Mouse (Mus musculus): ENCODE results near the gene Slc27a1. TPM values are rescaled to one million over a fixed set of nuclear protein-coding genes. Genes with fewer than 3 reads are reported as not detected.
A peak's percentile ranks its signal among the peaks of the same experiment; 100 is the strongest.

The Slc27a1 gene
- polyA plus RNA-seq, 1 experiment from 2014 or later: 16.7 TPM

DNA sequence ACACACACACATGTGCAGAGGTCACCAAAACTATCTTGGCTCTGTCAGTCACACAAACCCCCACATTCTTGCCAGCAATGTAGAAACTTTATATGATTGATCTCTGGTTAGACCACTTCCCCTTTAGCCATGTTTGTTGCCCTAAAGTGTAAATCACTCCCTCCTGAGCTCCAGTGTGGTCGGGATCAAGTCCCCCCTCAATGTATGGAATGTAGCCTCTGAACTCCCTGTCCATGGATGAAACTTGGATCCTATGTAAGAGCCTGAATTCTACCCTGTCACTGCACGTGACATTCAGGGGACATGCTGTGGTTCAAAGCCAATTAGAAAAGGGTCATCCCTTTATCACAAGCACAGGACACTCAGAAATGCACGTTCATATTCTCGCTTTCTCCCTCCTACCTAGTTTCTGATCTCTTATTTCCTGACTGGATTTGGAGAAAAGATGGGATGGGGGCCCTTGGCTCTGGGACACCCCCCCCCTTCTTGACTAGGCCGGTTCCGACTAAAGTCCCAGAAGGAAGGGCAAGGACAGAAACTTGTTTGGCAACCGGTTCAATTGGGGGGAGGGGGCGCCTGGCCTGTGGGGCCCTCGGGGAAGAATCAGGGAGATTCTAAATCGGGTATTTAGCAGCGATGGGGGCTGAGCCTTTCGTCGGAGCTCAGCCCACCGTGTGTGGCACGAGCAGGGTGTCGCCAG lies 59.9 kb downstream of the Slc27a1 start:
- peak overlapping the region; percentile 96 for H3K4me2 ChIP-seq (ENCODE audit: low read depth, severe bottlenecking)

DNA sequence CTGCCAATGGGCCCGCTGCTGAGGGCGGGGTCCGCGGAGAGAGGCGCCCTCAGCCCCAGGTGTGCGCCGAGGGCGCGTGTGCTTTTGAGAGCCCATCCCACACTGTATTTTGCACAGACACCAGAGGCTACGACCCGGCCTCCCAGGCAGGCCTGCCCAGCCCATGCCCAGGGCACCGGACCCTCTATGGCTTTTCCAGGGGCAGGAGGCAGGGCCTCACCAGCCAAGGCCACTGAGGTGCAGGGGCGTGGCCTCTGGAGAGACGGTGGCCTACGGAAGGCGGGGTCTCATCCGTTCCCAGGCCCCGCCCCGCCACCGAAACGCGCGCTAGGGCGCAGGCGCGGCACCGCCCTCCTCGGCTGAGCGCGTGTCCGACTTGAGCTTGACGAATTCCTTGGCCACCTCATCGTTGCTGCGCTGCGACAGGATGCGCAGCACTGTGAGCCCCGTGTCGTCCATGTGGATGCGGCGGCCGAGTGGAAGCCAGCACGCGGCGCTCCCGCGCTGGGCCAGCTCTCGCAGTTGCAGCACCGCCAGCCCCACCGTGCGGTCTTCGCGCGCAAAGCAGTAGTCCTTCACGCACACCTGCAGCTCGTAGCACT lies 60.5 kb downstream of the Slc27a1 start:
- Histone ChIP-seq H3K27me3 (ENCODE audit: control insufficient read depth, insufficient read depth, low read length) (peaks cover 18% of the 10 kb centered on the region), H3K36me3 (ENCODE audit: control insufficient read depth, insufficient read depth, low read length) (peaks cover 3% of the 10 kb centered on the region; the same call in 1 of the 2 replicates), H3K27ac (replicated peaks; ENCODE audit: low read depth, low read length) (no peak overlapping the region), H3K4me3 (ENCODE audit: low read depth, low read length) (peak overlapping the region; percentile 50), H3K4me1 (ENCODE audit: control insufficient read depth, insufficient read depth, low read length) (peaks cover 5% of the 10 kb centered on the region; the same call in 1 of the 2 replicates), H3K4me2 (ENCODE audit: low read depth, severe bottlenecking) (peak overlapping the region; percentile 96), H3K9me3 (ENCODE audit: control insufficient read depth, low read length) (peaks cover 9% of the 10 kb centered on the region), H3K9ac (ENCODE audit: low read length) (peak overlapping the region; percentile 65)
- peak; percentile 83 for ATAC-seq (ENCODE audit: insufficient number of reproducible peaks, low FRiP score, low TSS enrichment, low read depth)
- WGBS: 0% methylated on average over 54 of the region's 55 CpGs
- DNase-seq (ENCODE audit: low spot score): peak; percentile 95

More for the DNA sequence above, 59.9 kb downstream of the Slc27a1 start:
- WGBS: 12% methylated on average over 16 of the region's 16 CpGs
- DNase-seq (ENCODE audit: low spot score) (no peak), ATAC-seq (ENCODE audit: insufficient number of reproducible peaks, low FRiP score, low TSS enrichment, low read depth) (0 out of 2 replicates have a peak, but pooled peaks have one; percentile 5)
- Histone ChIP-seq H3K27me3 (ENCODE audit: control insufficient read depth, insufficient read depth, low read length) (peaks cover 14% of the 10 kb centered on the region), H3K27ac (replicated peaks; ENCODE audit: low read depth, low read length) (no peak overlapping the region), H3K4me1 (ENCODE audit: control insufficient read depth, insufficient read depth, low read length) (peaks cover 5% of the 10 kb centered on the region; the same call in 1 of the 2 replicates), H3K4me3 (ENCODE audit: low read depth, low read length) (peak overlapping the region; percentile 50), H3K9me3 (ENCODE audit: control insufficient read depth, low read length) (peaks cover 9% of the 10 kb centered on the region), H3K36me3 (ENCODE audit: control insufficient read depth, insufficient read depth, low read length) (peaks cover 8% of the 10 kb centered on the region), H3K9ac (ENCODE audit: low read length) (peak overlapping the region; percentile 65)

DNA sequence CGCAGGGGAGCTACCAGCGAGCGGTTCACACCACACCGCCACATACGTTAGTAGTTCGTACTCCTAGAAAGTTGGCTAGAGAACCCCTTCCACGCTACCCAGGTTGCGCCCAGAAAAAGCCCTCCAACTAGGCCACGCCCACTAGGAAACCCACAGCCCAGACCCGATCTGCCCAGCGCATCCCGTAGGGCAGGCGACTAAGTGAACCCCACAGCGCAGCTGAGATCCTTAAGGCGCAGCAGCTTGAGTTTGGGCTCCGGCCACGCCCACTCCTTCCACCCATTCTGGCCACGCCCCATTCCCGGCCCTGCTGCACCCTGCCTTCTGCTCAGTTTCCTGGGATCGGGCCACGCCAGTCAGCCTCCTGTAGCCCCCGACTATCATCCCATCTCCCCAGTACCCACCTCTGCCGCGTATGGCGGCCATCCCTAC lies 61.1 kb downstream of the Slc27a1 start:
- ATAC-seq (ENCODE audit: insufficient number of reproducible peaks, low FRiP score, low TSS enrichment, low read depth) (peak; percentile 14; the same call in 1 of the 2 replicates), DNase-seq (ENCODE audit: low spot score) (peak; percentile 55)
- H3K27me3 ChIP-seq (ENCODE audit: control insufficient read depth, insufficient read depth, low read length): peaks cover 24% of the 10 kb centered on the region
- H3K4me1 ChIP-seq (ENCODE audit: control insufficient read depth, insufficient read depth, low read length): peaks cover 5% of the 10 kb centered on the region; the same call in 1 of the 2 replicates
- H3K36me3 ChIP-seq (ENCODE audit: control insufficient read depth, insufficient read depth, low read length): no peaks in the 10 kb centered on the region
- H3K4me3 ChIP-seq (ENCODE audit: low read depth, low read length): peak overlapping the region; percentile 50
- peak overlapping the region; percentile 65 for H3K9ac ChIP-seq (ENCODE audit: low read length)
- H3K9me3 ChIP-seq (ENCODE audit: control insufficient read depth, low read length): peaks cover 9% of the 10 kb centered on the region
- H3K4me2 ChIP-seq (ENCODE audit: low read depth, severe bottlenecking): peak overlapping the region; percentile 96
- 3% methylated on average over 25 of the region's 25 CpGs for WGBS
- H3K27ac ChIP-seq (replicated peaks; ENCODE audit: low read depth, low read length): no peak overlapping the region

DNA sequence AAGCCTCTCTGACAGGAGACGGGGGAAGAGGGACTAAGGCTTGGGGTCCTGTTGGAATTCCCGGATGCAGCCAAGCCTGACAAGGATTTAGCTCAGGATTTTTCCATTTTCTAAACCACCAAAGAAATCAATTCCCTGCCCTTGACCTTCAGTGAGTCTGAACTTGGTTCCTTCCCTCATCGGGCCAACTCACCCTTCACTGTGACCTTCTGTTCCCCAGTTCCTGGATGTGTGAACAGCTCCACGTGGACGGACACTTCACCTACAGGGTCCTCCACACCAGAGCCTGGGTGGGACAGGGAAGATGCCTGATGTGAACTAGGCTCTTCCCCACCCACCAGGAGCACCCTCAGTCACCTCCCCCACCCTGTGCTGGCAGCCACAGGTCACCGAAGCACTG lies 62.1 kb downstream of the Slc27a1 start:
- H3K9me3 ChIP-seq (ENCODE audit: control insufficient read depth, low read length): peaks cover 9% of the 10 kb centered on the region
- H3K4me3 ChIP-seq (ENCODE audit: low read depth, low read length): no peak overlapping the region
- no peak for DNase-seq (ENCODE audit: low spot score)
- H3K36me3 ChIP-seq (ENCODE audit: control insufficient read depth, insufficient read depth, low read length): no peaks in the 10 kb centered on the region
- ATAC-seq (ENCODE audit: insufficient number of reproducible peaks, low FRiP score, low TSS enrichment, low read depth): no peak
- H3K27ac ChIP-seq (replicated peaks; ENCODE audit: low read depth, low read length): no peak overlapping the region
- H3K27me3 ChIP-seq (ENCODE audit: control insufficient read depth, insufficient read depth, low read length): peaks cover 28% of the 10 kb centered on the region
- peaks cover 5% of the 10 kb centered on the region; the same call in 1 of the 2 replicates for H3K4me1 ChIP-seq (ENCODE audit: control insufficient read depth, insufficient read depth, low read length)
- H3K9ac ChIP-seq (ENCODE audit: low read length): no peak overlapping the region
- H3K4me2 ChIP-seq (ENCODE audit: low read depth, severe bottlenecking): peak overlapping the region; percentile 20; the same call in 1 of the 2 replicates
- 89% methylated on average over 6 of the region's 6 CpGs for WGBS

DNA sequence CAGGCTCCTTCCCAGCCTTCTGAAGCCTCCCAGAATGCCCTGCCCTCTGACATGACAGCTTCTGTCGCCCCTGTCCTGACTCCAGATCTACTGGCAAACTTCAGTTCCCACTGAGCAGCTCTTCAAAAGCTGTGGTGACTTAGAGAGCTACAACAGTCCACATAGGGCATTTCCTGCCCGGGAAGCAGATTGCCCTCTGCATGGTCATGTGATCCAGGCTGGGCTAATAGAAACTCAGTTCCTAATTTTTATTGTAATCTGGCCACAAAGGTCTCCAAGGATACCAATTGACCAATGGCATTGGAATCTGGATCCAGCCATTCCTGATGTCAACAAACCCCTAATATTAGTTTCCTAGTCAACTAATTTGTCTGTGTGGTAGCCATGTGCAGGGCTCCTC lies 63.2 kb downstream of the Slc27a1 start:
- Histone ChIP-seq H3K9me3 (ENCODE audit: control insufficient read depth, low read length) (peaks cover 9% of the 10 kb centered on the region), H3K4me3 (ENCODE audit: low read depth, low read length) (no peak overlapping the region), H3K36me3 (ENCODE audit: control insufficient read depth, insufficient read depth, low read length) (no peaks in the 10 kb centered on the region), H3K27me3 (ENCODE audit: control insufficient read depth, insufficient read depth, low read length) (peaks cover 28% of the 10 kb centered on the region), H3K4me1 (ENCODE audit: control insufficient read depth, insufficient read depth, low read length) (peaks cover 5% of the 10 kb centered on the region; the same call in 1 of the 2 replicates), H3K27ac (replicated peaks; ENCODE audit: low read depth, low read length) (no peak overlapping the region), H3K4me2 (ENCODE audit: low read depth, severe bottlenecking) (no peak overlapping the region), H3K9ac (ENCODE audit: low read length) (no peak overlapping the region)
- ATAC-seq (ENCODE audit: insufficient number of reproducible peaks, low FRiP score, low TSS enrichment, low read depth) (no peak), DNase-seq (ENCODE audit: low spot score) (no peak)
- WGBS: 64% methylated on average over 2 of the region's 2 CpGs

DNA sequence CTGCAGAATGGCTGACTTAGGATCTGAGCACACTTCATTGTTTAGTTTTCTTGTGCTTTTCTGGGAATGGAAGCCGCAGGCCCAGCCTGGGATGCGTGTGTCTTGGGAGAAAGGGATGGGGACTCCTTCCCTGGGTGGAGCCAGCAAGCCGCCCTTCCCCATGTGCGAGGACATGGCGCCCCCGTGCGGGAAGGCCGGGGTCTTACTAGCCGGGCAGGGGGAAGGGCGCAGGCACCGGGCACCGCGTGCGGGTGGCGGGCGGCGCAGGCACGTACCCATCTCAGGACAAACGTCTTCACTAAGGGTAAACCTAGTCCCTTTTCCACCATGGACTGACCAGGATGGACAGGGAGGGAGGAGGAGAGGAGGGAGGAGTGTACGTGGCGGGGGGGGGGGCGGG lies 64.5 kb downstream of the Slc27a1 start:
- Histone ChIP-seq H3K27ac (replicated peaks; ENCODE audit: low read depth, low read length) (no peak overlapping the region), H3K9me3 (ENCODE audit: control insufficient read depth, low read length) (peaks cover 9% of the 10 kb centered on the region), H3K4me2 (ENCODE audit: low read depth, severe bottlenecking) (no peak overlapping the region), H3K36me3 (ENCODE audit: control insufficient read depth, insufficient read depth, low read length) (no peaks in the 10 kb centered on the region), H3K4me3 (ENCODE audit: low read depth, low read length) (no peak overlapping the region), H3K9ac (ENCODE audit: low read length) (no peak overlapping the region), H3K27me3 (ENCODE audit: control insufficient read depth, insufficient read depth, low read length) (peaks cover 28% of the 10 kb centered on the region), H3K4me1 (ENCODE audit: control insufficient read depth, insufficient read depth, low read length) (peaks cover 5% of the 10 kb centered on the region; the same call in 1 of the 2 replicates)
- 12% methylated on average over 18 of the region's 22 CpGs for WGBS
- ATAC-seq (ENCODE audit: insufficient number of reproducible peaks, low FRiP score, low TSS enrichment, low read depth): no peak
- peak; percentile 64 for DNase-seq (ENCODE audit: low spot score)

DNA sequence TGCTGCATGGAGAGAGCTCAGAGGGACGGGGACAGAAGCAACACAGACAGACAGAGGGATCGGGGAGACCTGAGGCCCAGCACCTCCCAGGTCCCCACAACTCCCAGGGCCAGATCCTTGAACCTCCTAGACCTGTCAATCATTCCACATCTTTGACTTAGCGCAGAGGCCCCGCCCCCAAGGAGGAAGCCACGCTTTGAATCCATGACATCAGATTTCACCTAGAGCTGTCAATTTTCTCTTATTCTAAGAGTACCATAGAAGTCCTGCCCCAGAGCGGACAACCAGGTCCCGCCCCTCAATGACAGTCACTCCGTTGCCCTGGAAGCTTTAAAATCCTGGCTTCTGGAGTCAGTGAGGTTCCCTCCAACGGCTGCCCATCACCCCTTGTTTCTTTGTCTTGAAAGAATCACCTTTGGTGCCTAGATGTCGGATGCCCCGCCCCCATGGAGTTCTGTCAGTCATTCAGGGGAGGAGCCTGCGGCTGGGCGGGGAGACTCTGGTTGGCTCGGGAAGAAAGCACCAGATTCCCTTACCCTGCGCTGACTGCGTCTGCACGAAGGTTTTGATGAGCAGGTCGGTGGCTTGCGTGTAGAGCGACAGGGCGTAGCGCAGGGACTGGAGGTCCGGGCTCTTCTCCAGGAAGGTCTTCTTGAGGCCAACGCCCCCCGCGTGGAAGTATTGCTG lies 65.4 kb downstream of the Slc27a1 start:
- H3K9me3 ChIP-seq (ENCODE audit: control insufficient read depth, low read length): peaks cover 9% of the 10 kb centered on the region
- peak overlapping the region; percentile 39 for H3K4me2 ChIP-seq (ENCODE audit: low read depth, severe bottlenecking)
- peak overlapping the region; percentile 40; the same call in 1 of the 2 replicates for H3K9ac ChIP-seq (ENCODE audit: low read length)
- ATAC-seq (ENCODE audit: insufficient number of reproducible peaks, low FRiP score, low TSS enrichment, low read depth) (no peak), DNase-seq (ENCODE audit: low spot score) (peak; percentile 78)
- no peaks in the 10 kb centered on the region for H3K36me3 ChIP-seq (ENCODE audit: control insufficient read depth, insufficient read depth, low read length)
- no peak overlapping the region for H3K27ac ChIP-seq (replicated peaks; ENCODE audit: low read depth, low read length)
- 2% methylated on average over 26 of the region's 26 CpGs for WGBS
- peaks cover 28% of the 10 kb centered on the region for H3K27me3 ChIP-seq (ENCODE audit: control insufficient read depth, insufficient read depth, low read length)
- H3K4me3 ChIP-seq (ENCODE audit: low read depth, low read length): peak overlapping the region; percentile 12; the same call in 1 of the 2 replicates
- H3K4me1 ChIP-seq (ENCODE audit: control insufficient read depth, insufficient read depth, low read length): 0 out of 2 replicates have a peak, but pooled peaks cover 2% of the 10 kb centered on the region
